Mouse (Mus musculus): ENCODE data around the gene Tnr. TPM values are rescaled to one million over a fixed set of nuclear protein-coding genes. Genes with fewer than 3 reads are reported as not detected.

Gene Tnr
- polyA plus RNA-seq, 1 experiment from 2014 or later = 0.04 TPM

DNA sequence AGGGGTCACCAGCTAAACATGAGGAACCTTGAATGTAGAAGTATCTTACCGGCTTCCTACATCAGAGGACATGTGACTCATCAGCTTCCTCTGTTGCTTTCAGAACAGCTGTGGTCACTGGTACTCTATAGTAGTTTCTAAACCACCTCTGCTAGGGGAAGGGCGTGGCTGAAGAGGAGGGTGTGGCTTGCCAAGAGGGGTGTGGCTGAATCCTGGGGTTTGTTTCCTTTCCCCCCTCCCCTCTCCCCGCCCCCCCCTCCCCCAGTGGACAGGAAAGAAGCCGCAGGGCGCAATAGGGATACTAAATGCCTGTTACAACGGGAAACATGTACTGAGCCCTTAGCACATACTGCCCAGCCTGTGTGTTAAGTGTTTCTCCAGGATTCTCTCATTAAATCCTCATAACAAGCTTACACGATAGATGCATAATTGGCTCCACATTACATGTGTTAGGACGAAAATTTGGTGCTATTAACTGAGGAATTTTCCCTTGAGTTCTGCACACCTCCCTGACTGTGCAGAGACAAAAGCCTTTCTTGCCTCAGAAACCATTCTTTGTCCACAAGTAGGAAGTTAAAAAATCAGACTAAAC lies 289.3 kb downstream of the Tnr start:
- Histone ChIP-seq H3K4me3 (no peak overlapping the region), H3K36me3 (no peaks in the 10 kb centered on the region), H3K4me1 (peaks cover 26% of the 10 kb centered on the region), H3K27me3 (no peaks in the 10 kb centered on the region), H3K27ac (peak overlapping the region; percentile 39; the same call in 1 of the 2 replicates), H3K9ac (no peak overlapping the region), H3K4me2 (peak overlapping the region; percentile 30), H3K9me3 (no peaks in the 10 kb centered on the region)
- WGBS = 8% methylated on average over 8 of the region's 8 CpGs
- ATAC-seq (ENCODE audit: insufficient number of reproducible peaks, insufficient read depth, low FRiP score, low TSS enrichment, low read depth) = no peak

DNA sequence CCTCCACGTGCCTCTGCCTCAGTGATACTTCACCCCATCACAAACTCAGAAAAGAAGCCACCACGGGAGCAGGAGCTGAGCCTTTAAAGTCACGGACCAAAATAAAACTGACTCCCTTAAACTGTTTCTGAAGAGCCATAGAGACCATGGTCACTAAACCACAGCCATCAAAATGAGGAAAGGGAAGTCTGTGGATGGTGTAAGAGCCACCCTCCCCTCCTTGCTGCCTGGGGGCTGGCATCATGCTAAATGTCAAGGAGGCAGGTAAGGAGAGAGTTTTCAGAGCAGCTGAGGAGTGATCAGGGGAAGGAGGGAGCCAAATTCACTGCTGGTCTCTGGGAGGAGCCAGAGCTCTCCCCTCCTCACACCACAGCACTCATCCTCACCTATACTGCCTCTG lies 290.8 kb downstream of the Tnr start:
- H3K4me3 ChIP-seq = no peak overlapping the region
- no peak overlapping the region for H3K27ac ChIP-seq
- 45% methylated on average over 3 of the region's 3 CpGs for WGBS
- ATAC-seq (ENCODE audit: insufficient number of reproducible peaks, insufficient read depth, low FRiP score, low TSS enrichment, low read depth) = no peak
- H3K36me3 ChIP-seq = no peaks in the 10 kb centered on the region
- H3K4me2 ChIP-seq = no peak overlapping the region
- H3K27me3 ChIP-seq = no peaks in the 10 kb centered on the region
- peaks cover 28% of the 10 kb centered on the region for H3K4me1 ChIP-seq
- H3K9ac ChIP-seq = no peak overlapping the region
- H3K9me3 ChIP-seq = no peaks in the 10 kb centered on the region

DNA sequence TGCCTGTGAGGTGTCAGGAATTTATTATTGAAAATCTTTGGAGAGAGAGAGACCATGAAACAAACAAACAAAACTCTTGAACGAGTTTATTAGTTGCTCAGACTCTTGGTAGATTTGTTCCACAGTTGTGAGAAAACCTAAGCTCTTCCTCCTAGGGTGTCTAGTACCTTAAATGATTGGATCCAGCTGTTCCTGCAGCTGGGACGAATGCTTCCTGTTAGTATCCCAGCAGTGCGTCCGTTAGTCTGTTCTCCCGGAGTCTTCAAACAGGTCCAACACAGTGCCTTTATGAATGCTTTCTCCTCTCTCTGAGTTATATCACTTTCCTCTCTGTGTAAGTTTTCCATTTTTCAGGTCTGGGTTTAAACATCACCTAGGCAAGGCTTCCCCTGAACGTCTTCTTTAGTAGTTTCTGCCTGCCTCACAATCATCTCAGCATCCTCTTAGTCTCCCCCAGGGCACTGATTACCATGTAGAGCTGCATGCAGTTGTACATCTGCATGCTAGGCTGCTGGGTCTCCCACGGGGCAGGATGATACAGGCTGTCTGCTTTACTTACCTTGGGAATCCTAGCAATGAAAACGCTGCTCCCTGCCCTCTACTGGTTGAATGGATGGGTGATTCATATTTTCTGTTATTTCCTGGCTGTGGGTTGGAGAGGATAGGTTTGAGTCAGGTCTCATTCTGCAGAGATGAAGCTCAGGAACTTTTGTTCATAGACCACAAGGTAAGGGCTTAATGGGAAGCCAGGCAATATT lies 293.2 kb downstream of the Tnr start:
- H3K36me3 ChIP-seq = no peaks in the 10 kb centered on the region
- H3K27me3 ChIP-seq = no peaks in the 10 kb centered on the region
- H3K9ac ChIP-seq = no peak overlapping the region
- 12% methylated on average over 8 of the region's 8 CpGs for WGBS
- no peak overlapping the region for H3K27ac ChIP-seq
- H3K4me3 ChIP-seq = no peak overlapping the region
- peaks cover 30% of the 10 kb centered on the region for H3K4me1 ChIP-seq
- ATAC-seq (ENCODE audit: insufficient number of reproducible peaks, insufficient read depth, low FRiP score, low TSS enrichment, low read depth) = no peak
- H3K4me2 ChIP-seq = peak overlapping the region; percentile 23; the same call in 1 of the 2 replicates
- H3K9me3 ChIP-seq = no peaks in the 10 kb centered on the region

DNA sequence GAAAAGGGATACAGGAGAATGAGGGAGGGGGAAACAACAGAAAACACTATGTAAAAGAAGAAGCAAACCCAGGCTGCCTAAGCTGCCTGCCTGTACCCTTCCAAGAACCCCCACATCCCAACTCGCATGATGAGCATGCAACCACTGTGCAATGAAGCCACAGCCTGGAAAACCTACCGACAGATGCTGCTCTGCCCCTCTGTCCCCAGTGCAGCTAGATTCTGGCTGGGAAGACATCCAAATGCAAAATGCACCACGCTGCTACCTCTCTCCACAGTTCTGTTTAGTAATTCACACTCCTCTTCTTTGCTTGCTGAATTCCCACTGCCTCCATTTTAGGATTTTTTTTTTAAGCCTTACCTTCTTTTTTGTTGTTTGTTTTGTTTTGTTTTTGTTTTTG lies 295.9 kb downstream of the Tnr start:
- H3K36me3 ChIP-seq = no peaks in the 10 kb centered on the region
- 29% methylated on average over 3 of the region's 3 CpGs for WGBS
- H3K27ac ChIP-seq = no peak overlapping the region
- no peaks in the 10 kb centered on the region for H3K9me3 ChIP-seq
- no peaks in the 10 kb centered on the region for H3K27me3 ChIP-seq
- H3K4me3 ChIP-seq = no peak overlapping the region
- no peak for ATAC-seq (ENCODE audit: insufficient number of reproducible peaks, insufficient read depth, low FRiP score, low TSS enrichment, low read depth)
- H3K9ac ChIP-seq = no peak overlapping the region
- no peak overlapping the region for H3K4me2 ChIP-seq
- peaks cover 17% of the 10 kb centered on the region for H3K4me1 ChIP-seq

DNA sequence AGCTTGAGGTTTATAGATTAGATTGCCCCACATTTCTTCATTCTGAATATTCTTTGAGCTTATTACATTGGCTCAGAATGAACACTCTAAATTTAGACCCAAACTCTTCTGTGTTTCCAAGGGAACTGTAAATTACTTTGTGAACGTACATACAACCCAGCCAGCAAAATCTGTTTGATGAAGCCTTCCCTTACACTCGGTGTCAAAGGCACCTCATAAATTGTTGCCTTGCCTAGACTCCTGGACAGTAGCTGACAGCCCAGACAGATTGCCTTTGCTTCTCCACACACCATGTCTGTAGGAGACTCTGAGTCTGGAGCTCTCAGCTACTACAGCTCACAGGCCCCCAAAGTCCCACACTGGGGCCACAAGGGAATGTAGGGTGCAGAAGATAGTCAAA lies 298.8 kb downstream of the Tnr start:
- Histone ChIP-seq H3K4me1 (0 out of 2 replicates have a peak, but pooled peaks cover 5% of the 10 kb centered on the region), H3K27me3 (no peaks in the 10 kb centered on the region), H3K4me3 (no peak overlapping the region), H3K27ac (no peak overlapping the region), H3K9ac (no peak overlapping the region), H3K9me3 (no peaks in the 10 kb centered on the region), H3K4me2 (no peak overlapping the region), H3K36me3 (no peaks in the 10 kb centered on the region)
- no peak for ATAC-seq (ENCODE audit: insufficient number of reproducible peaks, insufficient read depth, low FRiP score, low TSS enrichment, low read depth)
- 75% methylated on average over 2 of the region's 2 CpGs for WGBS

DNA sequence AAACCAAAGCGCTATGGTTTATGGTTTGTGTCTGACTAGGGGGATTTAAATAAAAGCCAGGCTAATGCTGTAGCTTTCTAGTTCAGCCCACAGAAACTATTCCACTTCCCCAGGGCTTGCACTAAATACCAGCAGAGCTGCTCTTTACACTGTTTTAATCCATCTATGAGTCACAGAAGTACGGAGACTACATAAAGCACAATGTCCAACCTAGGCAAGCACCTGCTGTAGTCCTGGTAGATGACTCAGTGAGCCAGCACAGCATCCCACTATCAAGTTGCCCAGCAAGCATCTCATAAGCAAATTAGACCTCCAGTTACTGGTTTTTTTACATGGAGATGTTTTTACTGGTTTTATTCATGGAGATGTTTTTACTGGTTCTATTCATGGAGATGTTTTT lies 305.0 kb downstream of the Tnr start:
- Histone ChIP-seq H3K4me3 (no peak overlapping the region), H3K9ac (no peak overlapping the region), H3K4me1 (no peaks in the 10 kb centered on the region), H3K4me2 (no peak overlapping the region), H3K36me3 (no peaks in the 10 kb centered on the region), H3K27ac (no peak overlapping the region), H3K27me3 (no peaks in the 10 kb centered on the region), H3K9me3 (no peaks in the 10 kb centered on the region)
- 78% methylated on average over 2 of the region's 2 CpGs for WGBS
- no peak for ATAC-seq (ENCODE audit: insufficient number of reproducible peaks, insufficient read depth, low FRiP score, low TSS enrichment, low read depth)

DNA sequence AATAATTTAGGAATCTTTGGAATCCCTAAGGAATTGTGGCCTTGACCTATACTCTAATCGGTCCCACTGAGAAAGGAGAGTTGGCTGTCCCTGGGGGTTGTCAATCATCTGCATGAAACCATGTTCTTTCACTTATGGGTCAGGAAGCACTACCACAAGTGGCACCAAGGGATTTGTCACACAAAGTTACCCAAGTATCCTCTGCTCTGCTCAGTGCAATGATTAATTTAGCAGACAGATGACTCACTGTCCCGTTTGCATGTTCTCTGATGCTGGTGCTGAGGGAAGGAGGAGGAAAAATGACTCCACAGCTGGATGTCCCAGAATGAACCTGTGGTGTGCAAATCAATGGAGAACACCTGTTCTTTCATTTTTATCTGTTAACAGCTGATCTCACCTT lies 309.6 kb downstream of the Tnr start:
- no peak for ATAC-seq (ENCODE audit: insufficient number of reproducible peaks, insufficient read depth, low FRiP score, low TSS enrichment, low read depth)
- no peak overlapping the region for H3K9ac ChIP-seq
- no peaks in the 10 kb centered on the region for H3K4me1 ChIP-seq
- H3K27me3 ChIP-seq = no peaks in the 10 kb centered on the region
- 59% methylated on average over 2 of the region's 2 CpGs for WGBS
- H3K36me3 ChIP-seq = no peaks in the 10 kb centered on the region
- no peak overlapping the region for H3K4me3 ChIP-seq
- H3K9me3 ChIP-seq = no peaks in the 10 kb centered on the region
- H3K27ac ChIP-seq = no peak overlapping the region
- H3K4me2 ChIP-seq = no peak overlapping the region

DNA sequence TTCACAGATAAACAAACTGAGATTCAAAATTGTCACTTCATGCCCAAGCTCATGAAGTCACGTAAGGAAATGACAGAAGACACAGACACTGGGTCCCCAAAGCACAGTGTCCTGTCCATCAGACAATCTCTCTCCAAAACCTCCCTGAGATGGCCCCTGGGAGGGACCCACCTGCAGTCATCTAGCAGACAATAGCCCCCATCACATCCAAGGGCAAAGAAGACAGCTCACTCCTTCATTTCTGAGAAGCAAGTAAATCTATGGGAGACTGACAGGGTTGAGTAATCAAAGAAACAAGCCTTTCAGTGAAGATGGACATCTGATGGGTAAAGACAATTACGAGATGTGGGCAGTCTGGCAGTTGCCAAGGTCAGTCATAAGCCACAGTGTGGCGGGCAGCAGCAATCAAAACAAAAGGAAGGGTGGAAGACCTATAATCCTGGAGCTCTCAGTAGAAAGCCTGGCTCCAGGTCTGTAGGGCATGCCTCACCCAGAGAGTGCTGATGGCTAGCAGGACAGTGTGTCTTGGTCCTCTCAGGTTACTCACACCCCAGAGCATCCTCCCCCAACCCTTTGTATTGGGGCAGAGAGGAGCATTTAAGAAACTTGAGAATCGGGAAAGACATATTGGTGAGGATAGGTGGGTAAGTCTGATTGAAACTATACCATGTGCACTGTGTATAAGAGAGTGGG lies 310.2 kb downstream of the Tnr start:
- Histone ChIP-seq H3K27me3 (no peaks in the 10 kb centered on the region), H3K27ac (no peak overlapping the region), H3K4me1 (no peaks in the 10 kb centered on the region), H3K9ac (no peak overlapping the region), H3K4me3 (no peak overlapping the region), H3K4me2 (no peak overlapping the region), H3K36me3 (no peaks in the 10 kb centered on the region), H3K9me3 (no peaks in the 10 kb centered on the region)
- ATAC-seq (ENCODE audit: insufficient number of reproducible peaks, insufficient read depth, low FRiP score, low TSS enrichment, low read depth) = no peak
- WGBS = 58% methylated on average over 4 of the region's 4 CpGs

DNA sequence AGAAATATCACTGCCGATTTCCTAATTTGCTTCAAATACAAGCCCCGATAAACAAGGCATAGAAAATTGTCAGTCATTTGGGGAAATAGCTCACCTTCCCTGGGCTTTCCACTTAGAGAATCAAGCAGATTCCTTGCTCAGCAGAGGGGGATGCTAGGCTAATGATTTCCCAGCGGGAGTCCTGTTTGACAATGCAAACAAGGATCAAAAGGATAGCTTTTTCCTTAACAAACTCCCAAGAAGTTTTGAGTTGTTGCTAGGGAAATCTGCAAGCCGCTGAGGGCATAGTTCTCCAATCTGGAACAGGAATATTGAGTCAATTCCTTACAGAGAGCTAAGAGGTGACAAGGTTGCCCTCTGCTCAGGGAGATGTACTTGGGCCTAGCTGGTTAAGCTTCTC lies 311.6 kb downstream of the Tnr start:
- no peaks in the 10 kb centered on the region for H3K4me1 ChIP-seq
- H3K9me3 ChIP-seq = no peaks in the 10 kb centered on the region
- H3K27ac ChIP-seq = no peak overlapping the region
- H3K4me2 ChIP-seq = no peak overlapping the region
- WGBS = 22% methylated on average over 4 of the region's 4 CpGs
- H3K4me3 ChIP-seq = no peak overlapping the region
- no peaks in the 10 kb centered on the region for H3K36me3 ChIP-seq
- no peaks in the 10 kb centered on the region for H3K27me3 ChIP-seq
- ATAC-seq (ENCODE audit: insufficient number of reproducible peaks, insufficient read depth, low FRiP score, low TSS enrichment, low read depth) = no peak
- H3K9ac ChIP-seq = no peak overlapping the region

DNA sequence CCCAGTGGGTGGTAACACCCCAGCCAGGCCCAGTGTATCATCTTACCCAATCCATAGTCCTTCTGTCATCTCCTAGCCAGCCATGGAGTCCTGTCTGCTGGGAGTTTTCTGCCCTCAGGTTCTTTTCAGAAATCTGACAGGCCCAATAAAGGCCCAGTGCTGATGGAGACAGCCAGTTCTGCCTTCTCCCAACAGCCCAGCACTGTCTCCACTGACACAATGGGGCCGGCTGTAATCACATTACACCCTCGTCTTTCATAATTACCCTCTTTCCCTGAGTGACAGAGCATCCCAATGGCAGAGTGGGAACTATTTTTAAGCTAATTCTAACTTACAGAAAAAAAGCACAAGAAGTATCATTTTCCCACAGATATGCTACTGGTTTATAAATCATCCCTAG lies 316.8 kb downstream of the Tnr start:
- H3K9ac ChIP-seq = no peak overlapping the region
- H3K4me3 ChIP-seq = no peak overlapping the region
- H3K4me2 ChIP-seq = no peak overlapping the region
- 0 out of 2 replicates have a peak, but pooled peaks have one; percentile 48 for ATAC-seq (ENCODE audit: insufficient number of reproducible peaks, insufficient read depth, low FRiP score, low TSS enrichment, low read depth)
- no peaks in the 10 kb centered on the region for H3K9me3 ChIP-seq
- 12% methylated on average over 2 of the region's 2 CpGs for WGBS
- H3K4me1 ChIP-seq = no peaks in the 10 kb centered on the region
- H3K36me3 ChIP-seq = no peaks in the 10 kb centered on the region
- H3K27me3 ChIP-seq = no peaks in the 10 kb centered on the region
- H3K27ac ChIP-seq = no peak overlapping the region

DNA sequence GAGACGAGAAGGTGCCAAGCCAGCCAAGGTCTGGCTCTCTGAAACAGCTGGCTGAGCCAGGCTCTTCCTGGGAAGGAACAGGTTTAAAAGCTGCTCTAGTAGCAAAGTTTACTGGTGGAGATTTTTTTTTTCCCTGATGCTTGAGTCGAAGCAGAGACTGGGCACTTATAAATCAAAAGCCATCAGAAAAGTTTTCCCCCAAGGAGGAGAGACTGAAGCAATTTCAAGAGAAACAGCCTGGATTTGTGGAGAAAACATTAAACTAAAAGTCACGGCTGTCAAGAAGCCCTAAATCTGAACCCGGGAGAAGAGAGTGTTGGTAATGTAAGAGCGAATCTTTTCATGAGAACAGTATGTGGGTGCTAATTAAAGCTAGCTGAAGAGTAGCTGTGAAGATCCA lies 319.3 kb downstream of the Tnr start:
- Histone ChIP-seq H3K36me3 (no peaks in the 10 kb centered on the region), H3K4me1 (no peaks in the 10 kb centered on the region), H3K9ac (no peak overlapping the region), H3K4me2 (no peak overlapping the region), H3K4me3 (no peak overlapping the region), H3K27me3 (no peaks in the 10 kb centered on the region), H3K27ac (no peak overlapping the region), H3K9me3 (no peaks in the 10 kb centered on the region)
- WGBS = 64% methylated on average over 5 of the region's 5 CpGs
- ATAC-seq (ENCODE audit: insufficient number of reproducible peaks, insufficient read depth, low FRiP score, low TSS enrichment, low read depth) = no peak

DNA sequence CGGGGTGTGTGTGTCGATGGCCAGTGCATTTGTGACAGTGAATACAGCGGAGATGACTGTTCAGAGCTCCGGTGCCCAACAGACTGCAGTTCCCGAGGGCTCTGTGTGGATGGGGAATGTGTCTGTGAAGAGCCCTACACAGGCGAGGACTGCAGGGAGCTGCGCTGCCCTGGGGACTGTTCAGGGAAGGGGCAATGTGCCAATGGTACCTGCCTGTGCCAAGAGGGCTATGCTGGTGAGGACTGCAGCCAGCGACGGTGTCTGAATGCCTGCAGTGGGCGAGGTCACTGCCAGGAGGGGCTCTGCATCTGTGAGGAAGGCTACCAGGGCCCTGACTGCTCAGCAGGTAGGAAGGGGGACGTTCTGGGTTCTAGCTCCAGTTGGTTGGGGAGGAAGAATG lies 328.5 kb downstream of the Tnr start:
- no peak for ATAC-seq (ENCODE audit: insufficient number of reproducible peaks, insufficient read depth, low FRiP score, low TSS enrichment, low read depth)
- no peak overlapping the region for H3K4me3 ChIP-seq
- no peak overlapping the region for H3K4me2 ChIP-seq
- 84% methylated on average over 11 of the region's 11 CpGs for whole genome bisulfite sequencing
- no peaks in the 10 kb centered on the region for H3K27me3 ChIP-seq
- H3K27ac ChIP-seq = no peak overlapping the region
- no peak overlapping the region for H3K9ac ChIP-seq
- no peaks in the 10 kb centered on the region for H3K36me3 ChIP-seq
- no peaks in the 10 kb centered on the region for H3K4me1 ChIP-seq
- H3K9me3 ChIP-seq = no peaks in the 10 kb centered on the region
